Mouse (Mus musculus) spleen, adult 2 months (tissue): Measurements from ENCODE around the gene Olfr143. TPM values are rescaled to one million over a fixed set of nuclear protein-coding genes. Genes with fewer than 3 reads are reported as not detected.

Source experiments
- DNase-seq, 2 experiments: peaks; one replicate each; pipeline versions ENCODE4 v3.0.0 to v3.0.0-alpha.2; 2012 to 2021; ENCODE audit warnings: low spot score in 2 of 2, low read depth in 1 of 2
- H3K27ac ChIP-seq: fragments of 200-500 bp; 2 replicates; pipeline ENCODE4 v1.5.1; 2012; ENCODE audit warnings: low read length, inconsistent platforms; ENCODE audit not compliant: insufficient read depth
- H3K27me3 ChIP-seq: fragments of 200-500 bp; 2 replicates; pipeline ENCODE4 v1.6.1; 2012; ENCODE audit warnings: mild to moderate bottlenecking, moderate library complexity, low read length, inconsistent platforms; ENCODE audit not compliant: control insufficient read depth, insufficient read depth
- H3K36me3 ChIP-seq: fragments of 200-500 bp; 2 replicates; pipeline ENCODE4 v1.6.1; 2012; ENCODE audit warnings: mild to moderate bottlenecking, low read length, inconsistent platforms; ENCODE audit not compliant: control insufficient read depth, insufficient read depth
- H3K4me1 ChIP-seq: fragments of 200-500 bp; 2 replicates; pipeline ENCODE4 v1.6.1; 2011; ENCODE audit warnings: inconsistent platforms; ENCODE audit not compliant: control insufficient read depth, insufficient read depth, insufficient read length
- H3K4me3 ChIP-seq: fragments of 200-500 bp; 2 replicates; pipeline ENCODE4 v1.5.1; 2011; ENCODE audit warnings: mild to moderate bottlenecking, inconsistent platforms; ENCODE audit not compliant: insufficient read depth, insufficient read length; ENCODE audit errors: extremely low read depth
- CTCF ChIP-seq: fragments of 200-500 bp; IDR thresholded peaks from 2 replicates; pipeline ENCODE4 v1.5.1; 2011; ENCODE audit warnings: mild to moderate bottlenecking, inconsistent platforms; ENCODE audit not compliant: insufficient read depth, insufficient read length, insufficient replicate concordance; ENCODE audit errors: extremely low read depth
- POLR2A ChIP-seq: fragments of 200-500 bp; IDR thresholded peaks from 2 replicates; pipeline ENCODE4 v1.6.1; 2011; ENCODE audit warnings: low read depth, low read length, inconsistent platforms
- WGBS: fragments of 180-500 bp; shearing (Covaris S2); methylation state at CpG from one replicate; pipeline ENCODE4 v1.1.7; 2018; 5-methylcytosine and 5-hydroxymethylcytosine counted together
- polyA plus RNA-seq: library from polyadenylated mRNA; depleted of rRNA; stranded (reverse); fragments of >200 nt; gene quantifications from 2 replicates; pipeline ENCODE4 v1.2.3, GENCODE M21; 2012; rRNA removed

Olfr143 gene
- polyA plus RNA-seq = not detected in 2 replicates

- no peak within 1 kb of the TSS for H3K27ac ChIP-seq
- DNase-seq = no peak
- no peaks in the 10 kb centered on the region for H3K27me3 ChIP-seq
- H3K4me3 ChIP-seq = no peak within 1 kb of the TSS
- TF ChIP-seq POLR2A (no peak), CTCF (no peak)
- H3K4me1 ChIP-seq = no peaks in the 10 kb centered on the region
- H3K36me3 ChIP-seq = no peaks in the 10 kb centered on the region
Observed at GRCm38 (mm10) chr9:38252474-38252873, at the start of gene Olfr143. Olfr143 (plus strand) TSS chr9:38252774.

DNA sequence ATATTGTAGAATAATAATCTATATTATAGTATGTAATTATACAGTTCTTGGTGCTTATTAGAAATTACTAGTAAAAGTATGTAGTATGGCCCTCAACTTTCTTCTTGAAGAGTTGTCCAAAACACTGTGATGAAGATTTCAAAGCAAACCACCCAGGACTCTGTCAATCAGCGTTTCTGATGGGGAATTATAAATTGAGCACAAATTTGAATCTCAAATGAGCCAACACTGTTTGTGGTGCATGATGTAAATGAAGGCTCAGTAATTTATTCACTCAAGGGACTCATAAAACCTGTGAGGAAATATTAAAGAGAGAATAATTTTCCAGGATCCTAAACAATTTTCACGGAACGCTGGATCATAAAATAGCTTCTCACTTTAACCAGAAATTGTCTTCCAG is 44.5 kb upstream of the Olfr143 start, which contains the start of gene Olfr893:
TSS of gene Olfr893 (plus strand) at position 301 of the 400 bp plus-strand sequence.
- H3K27ac ChIP-seq = no peak within 1 kb of the TSS
- no peaks in the 10 kb centered on the region for H3K27me3 ChIP-seq
- H3K4me1 ChIP-seq = no peaks in the 10 kb centered on the region
- no peak for DNase-seq
- no peaks in the 10 kb centered on the region for H3K36me3 ChIP-seq
- no peak within 1 kb of the TSS for H3K4me3 ChIP-seq
- WGBS = 80% methylated on average over 3 of the region's 3 CpGs
- no peak for TF ChIP-seq POLR2A
- no peak for TF ChIP-seq CTCF

GRCm38 (mm10) chr9:38217755-38218154 is 34.8 kb upstream of the Olfr143 start, which contains the start of gene Olfr894:
Olfr894 (plus strand) TSS chr9:38218055.
- Histone ChIP-seq H3K27ac (no peak within 1 kb of the TSS), H3K4me1 (no peaks in the 10 kb centered on the region)

GRCm38 (mm10) chr9:38267551-38267950 is 15.0 kb downstream of the Olfr143 start, which contains the start of gene Olfr895:
Olfr895 (plus strand) TSS chr9:38267851.
- no peak for TF ChIP-seq CTCF
- no peak for TF ChIP-seq POLR2A
- Histone ChIP-seq H3K36me3 (no peaks in the 10 kb centered on the region), H3K27ac (no peak within 1 kb of the TSS), H3K4me1 (no peaks in the 10 kb centered on the region), H3K27me3 (no peaks in the 10 kb centered on the region), H3K4me3 (no peak within 1 kb of the TSS)
- no peak for DNase-seq

More at GRCm38 (mm10) chr9:38217755-38218154, 34.8 kb upstream of the Olfr143 start, which contains the start of gene Olfr894:
- TF ChIP-seq CTCF (no peak), POLR2A (no peak)
- Histone ChIP-seq H3K27me3 (no peaks in the 10 kb centered on the region), H3K36me3 (no peaks in the 10 kb centered on the region), H3K4me3 (no peak within 1 kb of the TSS)
- DNase-seq = no peak

GRCm38 (mm10) chr9:38290807-38291206 is 38.2 kb downstream of the Olfr143 start, which contains the start of gene Olfr896-ps1:
Olfr896-ps1 (plus strand) TSS chr9:38291107.
- H3K4me1 ChIP-seq = no peaks in the 10 kb centered on the region
- H3K27me3 ChIP-seq = no peaks in the 10 kb centered on the region
- no peak within 1 kb of the TSS for H3K27ac ChIP-seq
- H3K36me3 ChIP-seq = no peaks in the 10 kb centered on the region
- no peak within 1 kb of the TSS for H3K4me3 ChIP-seq
- DNase-seq = no peak
- no peak for TF ChIP-seq CTCF
- TF ChIP-seq POLR2A = no peak
- 78% methylated on average over 1 of the region's 1 CpGs for WGBS

Other genes starting within 250 kb of the Olfr143 start
- not detected in 2 replicates for gene Olfr883, start 227.0 kb upstream of the Olfr143 start, polyA plus RNA-seq
- not detected in 2 replicates for gene Olfr884, start 206.2 kb upstream of the Olfr143 start, polyA plus RNA-seq
- gene Olfr885, start 191.5 kb upstream of the Olfr143 start, polyA plus RNA-seq = not detected in 2 replicates
- not detected in 2 replicates for gene Olfr887, start 168.7 kb upstream of the Olfr143 start, polyA plus RNA-seq
- gene Olfr888, start 144.6 kb upstream of the Olfr143 start, polyA plus RNA-seq = not detected in 2 replicates
- gene Olfr889, start 137.6 kb upstream of the Olfr143 start, polyA plus RNA-seq = not detected in 2 replicates
- not detected in 2 replicates for gene Olfr890, start 110.3 kb upstream of the Olfr143 start, polyA plus RNA-seq
- gene Olfr891, start 72.0 kb upstream of the Olfr143 start, polyA plus RNA-seq = not detected in 2 replicates
- gene Olfr893, start 44.4 kb upstream of the Olfr143 start, polyA plus RNA-seq = not detected in 2 replicates
- not detected in 2 replicates for gene Olfr894, start 34.7 kb upstream of the Olfr143 start, polyA plus RNA-seq
- not detected in 2 replicates for gene Olfr895, start 15.1 kb downstream of the Olfr143 start, polyA plus RNA-seq
- not detected in 2 replicates for gene Olfr896-ps1, start 38.3 kb downstream of the Olfr143 start, polyA plus RNA-seq
- not detected in 2 replicates for gene Olfr25, start 76.3 kb downstream of the Olfr143 start, polyA plus RNA-seq
- not detected in 2 replicates for gene Olfr898, start 95.6 kb downstream of the Olfr143 start, polyA plus RNA-seq
- gene Olfr250, start 114.1 kb downstream of the Olfr143 start, polyA plus RNA-seq = not detected in 2 replicates
- gene Olfr251, start 124.3 kb downstream of the Olfr143 start, polyA plus RNA-seq = not detected in 2 replicates
- not detected in 2 replicates for gene Olfr147, start 148.9 kb downstream of the Olfr143 start, polyA plus RNA-seq
- not detected in 2 replicates for gene Olfr901, start 176.7 kb downstream of the Olfr143 start, polyA plus RNA-seq
- not detected in 2 replicates for gene Olfr902, start 194.9 kb downstream of the Olfr143 start, polyA plus RNA-seq
- gene Olfr904, start 210.4 kb downstream of the Olfr143 start, polyA plus RNA-seq = not detected in 2 replicates
- not detected in 2 replicates for gene Olfr905, start 218.3 kb downstream of the Olfr143 start, polyA plus RNA-seq
- not detected in 2 replicates for gene Olfr906, start 234.3 kb downstream of the Olfr143 start, polyA plus RNA-seq
- not detected in 2 replicates for gene Olfr907, start 243.0 kb downstream of the Olfr143 start, polyA plus RNA-seq